15 mouse cellular contexts compared by ENCODE assay signal in genomic region chr5:28298693-28299092, GRCm38 (mm10). TPM values are rescaled to one million over a fixed set of nuclear protein-coding genes. Genes with fewer than 3 reads are reported as not detected.
"Had no signal": no experiment of that assay in that cellular context is flagged by ENCODE, and none has a peak within 500 bp of the region (broad histone marks: within the 10 kb centered on the region; RNA-seq: fewer than 3 reads in every experiment).

No protein-coding gene starts in this region.

- H3K9me3 ChIP-seq: limb, embryonic 12.5 days; liver, embryonic 15.5 days; midbrain, embryonic 12.5 days had no signal

- H3K27me3 ChIP-seq: limb, embryonic 12.5 days; liver, embryonic 15.5 days; midbrain, embryonic 12.5 days had no signal

- H3K4me1 ChIP-seq: limb, embryonic 12.5 days; liver, embryonic 15.5 days; midbrain, embryonic 12.5 days had no signal

- H3K4me2 ChIP-seq: limb, embryonic 12.5 days; liver, embryonic 15.5 days; midbrain, embryonic 12.5 days had no signal

- H3K9ac ChIP-seq: limb, embryonic 12.5 days; liver, embryonic 15.5 days; midbrain, embryonic 12.5 days had no signal

- H3K4me3 ChIP-seq: layer of hippocampus, adult 2 months; limb, embryonic 12.5 days; liver, embryonic 15.5 days; midbrain, embryonic 12.5 days had no signal

- DNase-seq: kidney, postnatal 10 days; kidney, postnatal 4 days; lung, adult 2 months; lung, postnatal 36 days; right cerebral cortex, postnatal 14 days; thymus, adult 18-20 months; thymus, postnatal 14 days had no signal

- ATAC-seq: lung, postnatal 0 days had no signal

- H3K27ac ChIP-seq: layer of hippocampus, adult 2 months; limb, embryonic 12.5 days; liver, embryonic 15.5 days; midbrain, embryonic 12.5 days had no signal

- H3K36me3 ChIP-seq: limb, embryonic 12.5 days; liver, embryonic 15.5 days; midbrain, embryonic 12.5 days had no signal

RNA-seq across cellular contexts. Expression of gene Cnpy1, which starts 53.1 kb away (rescaled TPM):
- total RNA-seq: left cerebral cortex, postnatal 36 days; megakaryocyte progenitor cell, adult 5-6 weeks had no signal
- polyA plus RNA-seq: limb, embryonic 12.5 days; stomach, embryonic 14.5 days had no signal
